Mouse (Mus musculus) monocyte, adult 2 months (primary cell): ENCODE results near the gene Ucp2.
A peak's percentile ranks its signal among the peaks of the same experiment; 100 is the strongest.

Experiments used
- DNase-seq, 2 experiments: peaks; one replicate each; pipeline ENCODE4 v3.0.0; 2022; ENCODE audit warnings: low spot score in 2 of 2, low read depth in 1 of 2

Gene Ucp2

DNA sequence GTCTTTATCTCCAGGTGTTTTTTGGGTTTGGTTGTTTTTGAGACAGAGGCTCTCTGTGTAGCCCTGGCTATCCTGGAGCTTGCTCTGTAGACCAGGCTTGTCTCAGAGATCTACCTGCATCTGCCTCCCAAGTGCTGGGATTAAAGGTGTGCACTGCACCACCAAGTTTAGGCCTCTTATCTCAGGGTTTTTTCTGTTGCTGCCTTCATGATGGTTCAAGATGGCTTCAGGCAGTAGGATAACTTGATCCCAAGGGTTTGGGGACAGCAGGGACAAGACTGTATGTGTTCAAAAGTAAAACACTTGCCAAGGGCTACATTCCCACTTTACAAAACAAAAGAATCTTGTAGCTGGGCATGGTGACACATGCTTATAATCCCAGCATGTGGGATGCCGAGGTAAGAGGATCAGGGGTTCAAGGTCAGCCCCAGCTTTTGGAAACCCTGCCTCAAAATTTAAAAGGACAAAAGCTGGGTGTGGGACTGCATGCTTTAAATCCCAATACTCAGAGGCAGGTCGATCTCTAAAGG lies 8.8 kb downstream of the Ucp2 start:
- no peak for DNase-seq

DNA sequence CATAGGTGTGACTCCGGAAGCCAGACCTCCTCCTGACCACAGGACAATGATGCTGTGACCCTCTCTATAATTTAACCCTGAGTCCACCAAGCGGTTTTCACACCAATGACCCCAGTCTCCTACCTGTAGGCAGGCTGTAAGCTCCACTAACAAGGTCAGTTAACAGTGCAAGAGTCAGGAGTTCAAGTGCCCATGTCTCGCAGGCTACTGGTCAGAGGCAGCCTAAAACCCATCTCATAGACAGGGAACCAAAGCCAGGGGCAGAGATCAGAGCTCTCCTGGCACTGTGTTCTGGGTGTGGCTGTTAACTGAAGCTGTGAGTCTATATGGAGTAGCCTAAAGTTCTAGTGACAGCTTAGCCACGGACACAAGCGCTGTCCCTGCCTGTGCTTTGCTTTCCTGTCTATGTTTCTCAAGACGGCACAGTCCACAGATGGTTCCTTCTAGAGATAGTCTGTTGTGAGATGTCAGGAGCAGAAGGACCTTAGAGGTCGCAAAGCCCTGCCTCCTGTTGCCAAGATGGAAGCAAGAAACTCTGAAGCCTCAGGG lies 9.3 kb downstream of the Ucp2 start:
- DNase-seq: no peak

DNA sequence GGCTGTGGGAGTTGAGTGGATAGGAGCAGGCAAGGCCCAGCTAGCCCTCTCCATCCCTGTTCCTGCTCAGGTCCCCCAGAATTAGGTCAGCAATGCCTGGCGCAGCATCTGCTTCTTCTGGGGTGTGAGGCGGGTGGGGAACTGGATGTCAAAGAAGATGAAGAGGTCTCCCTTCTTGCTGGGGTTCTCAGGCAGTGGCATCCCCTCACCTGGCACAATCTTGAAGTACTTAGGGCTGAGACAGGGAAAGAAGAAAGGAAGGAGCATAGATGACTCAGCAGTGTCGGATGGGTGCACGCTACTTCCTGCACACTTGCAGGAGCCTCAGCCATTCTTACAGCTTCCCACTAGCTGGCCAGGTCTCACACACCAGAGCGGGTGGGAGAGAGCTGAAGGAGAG lies 9.9 kb downstream of the Ucp2 start:
- no peak for DNase-seq

DNA sequence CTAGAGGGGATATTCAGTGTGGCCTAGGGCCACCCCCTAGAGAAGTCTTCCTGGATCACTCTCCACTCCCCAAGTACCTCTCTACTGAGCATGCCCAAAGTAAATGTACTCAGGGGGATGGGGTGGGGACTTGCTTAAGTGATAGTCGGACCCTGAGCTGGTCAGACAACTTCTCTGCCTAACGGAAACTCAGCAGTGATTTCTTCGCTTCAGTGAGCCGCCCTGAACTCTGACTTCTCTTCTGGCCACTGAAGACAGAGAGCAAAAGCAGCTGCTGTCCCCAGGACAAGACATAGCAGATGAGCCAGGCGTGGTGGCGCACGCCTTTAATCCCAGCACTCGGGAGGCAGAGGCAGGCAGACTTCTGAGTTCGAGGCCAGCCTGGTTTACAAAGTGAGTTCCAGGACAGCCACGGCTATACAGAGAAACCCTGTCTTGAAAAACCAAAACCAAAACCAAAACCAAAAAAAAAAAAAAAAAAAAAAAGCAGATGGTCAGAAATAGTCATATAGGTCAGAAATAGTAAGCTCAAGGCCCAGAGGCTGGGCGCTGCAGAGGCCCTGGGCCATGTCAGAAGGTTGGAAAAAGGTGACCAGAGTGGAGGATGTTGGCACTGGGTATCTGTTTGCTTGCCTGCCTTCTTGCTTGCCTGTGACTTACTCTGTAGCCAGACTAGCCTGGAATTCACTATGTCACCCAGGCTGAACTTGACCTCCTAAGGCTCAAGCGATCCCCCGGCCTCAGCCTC lies 11.8 kb downstream of the Ucp2 start:
- DNase-seq: no peak

DNA sequence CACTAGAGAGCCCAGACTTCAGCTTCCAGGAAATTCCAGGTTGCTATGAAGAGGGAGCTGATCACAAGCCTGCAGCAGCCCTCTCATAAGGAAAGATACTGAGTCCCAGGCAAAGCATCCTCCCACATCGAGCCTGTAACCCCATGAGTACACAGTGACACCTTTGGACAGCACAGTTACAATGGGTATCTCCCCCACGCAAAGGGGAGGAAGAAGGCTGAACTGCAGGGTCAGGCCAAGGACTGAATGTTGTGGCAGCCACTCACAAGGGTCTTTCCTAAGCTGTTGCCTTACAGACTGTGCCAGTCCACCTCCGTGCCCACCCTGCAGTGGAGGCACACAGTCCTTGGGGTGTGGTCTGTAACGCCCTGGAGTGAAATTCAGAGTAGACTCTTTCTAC lies 13.4 kb downstream of the Ucp2 start:
- no peak for DNase-seq

DNA sequence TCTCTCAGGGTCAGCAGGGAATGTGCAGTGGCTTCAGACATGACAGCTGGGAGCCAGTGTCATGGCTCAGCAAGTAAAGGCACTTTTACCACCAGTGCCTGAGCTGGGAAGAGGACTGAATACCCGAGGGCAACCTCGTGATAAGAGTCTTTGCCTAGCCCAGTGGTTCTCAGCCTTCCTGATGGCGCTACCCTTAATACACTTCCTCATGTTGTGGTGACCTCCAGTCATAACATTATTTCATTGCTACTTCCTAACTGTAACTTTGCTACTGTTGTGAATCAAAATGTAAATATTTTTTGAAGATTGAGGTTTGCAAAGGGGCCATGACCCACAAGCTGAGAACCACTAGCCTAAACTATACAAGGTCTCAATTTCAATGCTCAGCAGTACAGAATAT lies 15.5 kb downstream of the Ucp2 start:
- DNase-seq: no peak

DNA sequence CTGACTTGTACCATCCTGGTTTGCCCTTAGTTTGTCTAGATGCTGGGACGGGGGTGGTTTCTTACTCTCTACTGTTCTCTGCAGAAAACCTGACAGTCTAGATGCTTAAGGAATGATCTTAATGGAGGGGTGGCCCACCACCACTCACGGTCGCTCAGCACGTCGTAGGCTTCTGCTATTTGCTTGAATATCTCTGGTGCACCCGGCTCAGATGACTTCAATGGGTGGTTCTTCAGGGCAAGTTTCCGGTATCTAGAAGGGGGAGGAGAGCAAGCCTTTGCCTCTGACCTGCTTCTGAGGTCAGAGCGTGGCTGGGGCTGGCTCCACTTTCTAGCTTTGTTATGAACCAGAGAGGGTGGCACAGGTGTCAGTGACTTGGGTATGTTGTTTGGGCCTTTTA lies 18.5 kb downstream of the Ucp2 start:
- DNase-seq: no peak

DNA sequence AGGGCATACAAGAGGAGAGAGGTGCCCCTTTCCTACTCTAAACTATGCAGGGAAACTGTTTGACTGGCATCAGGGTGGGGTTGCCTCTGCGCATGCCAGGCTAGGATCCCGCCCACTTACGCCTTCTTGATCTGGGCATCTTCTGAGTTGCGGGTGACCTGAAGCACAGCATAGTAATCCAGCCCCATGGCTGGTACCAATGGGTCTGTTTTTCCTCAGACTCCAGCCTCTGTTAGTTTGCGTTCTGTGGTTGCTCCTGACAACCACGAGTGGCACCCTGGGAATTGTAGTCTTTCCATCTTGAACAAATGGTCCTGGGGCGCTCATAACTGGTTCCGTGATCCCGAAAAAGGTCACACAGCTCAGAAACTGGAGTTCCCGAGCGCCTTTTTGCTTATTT lies 21.4 kb downstream of the Ucp2 start, which contains the start of gene Dnajb13:
Gene Dnajb13, minus strand, starts transcription at position 388 of the 400 bp plus-strand sequence.
- no peak for DNase-seq

DNA sequence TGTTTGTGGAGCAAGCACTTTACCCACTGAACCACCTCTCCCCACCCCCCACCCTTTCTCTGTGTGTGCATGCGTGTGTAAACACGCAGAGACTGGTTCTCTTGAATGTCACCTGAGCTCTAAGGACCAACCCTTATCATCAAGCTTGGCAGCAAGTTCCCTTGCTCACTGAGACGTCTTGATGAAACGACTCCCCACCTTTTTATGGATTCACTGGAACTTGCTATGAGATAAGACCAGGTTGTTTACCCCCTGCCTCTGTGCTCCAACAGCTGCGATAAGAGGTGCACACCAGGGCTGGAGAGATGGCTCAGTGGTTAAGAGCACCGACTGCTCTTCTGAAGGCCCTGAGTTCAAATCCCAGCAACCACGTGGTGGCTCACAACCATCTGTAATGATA lies 27.1 kb downstream of the Ucp2 start:
- no peak for DNase-seq

DNA sequence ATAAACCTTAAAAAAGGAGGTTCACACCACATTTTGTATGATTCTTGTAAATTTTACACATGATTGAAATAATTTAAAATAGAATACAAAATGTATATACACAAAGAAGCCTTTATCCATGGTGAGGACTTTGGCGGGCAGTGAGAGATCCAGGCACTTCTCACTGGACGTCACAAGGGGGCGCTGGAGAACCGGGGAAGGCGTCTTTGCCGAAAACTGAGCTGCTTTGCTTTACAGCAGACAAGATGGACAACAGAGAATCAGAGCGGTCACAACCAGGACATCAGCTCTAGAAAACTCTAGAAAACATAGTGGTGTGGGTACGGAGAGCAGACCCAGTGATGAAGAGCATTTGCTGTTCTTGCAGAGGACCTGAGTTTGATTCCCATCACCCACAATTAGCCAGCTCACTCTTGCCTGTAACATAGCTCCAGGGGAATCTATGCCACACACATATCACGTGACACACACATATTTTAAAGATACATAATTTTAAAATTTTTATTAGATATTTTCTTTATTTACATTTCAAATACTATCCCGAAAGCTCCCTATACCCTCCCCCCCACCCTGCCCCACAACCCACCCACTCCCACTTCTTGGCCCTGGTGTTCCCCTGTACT lies 27.6 kb downstream of the Ucp2 start:
- DNase-seq: peak in 1 of 2 experiments; percentile 77

DNA sequence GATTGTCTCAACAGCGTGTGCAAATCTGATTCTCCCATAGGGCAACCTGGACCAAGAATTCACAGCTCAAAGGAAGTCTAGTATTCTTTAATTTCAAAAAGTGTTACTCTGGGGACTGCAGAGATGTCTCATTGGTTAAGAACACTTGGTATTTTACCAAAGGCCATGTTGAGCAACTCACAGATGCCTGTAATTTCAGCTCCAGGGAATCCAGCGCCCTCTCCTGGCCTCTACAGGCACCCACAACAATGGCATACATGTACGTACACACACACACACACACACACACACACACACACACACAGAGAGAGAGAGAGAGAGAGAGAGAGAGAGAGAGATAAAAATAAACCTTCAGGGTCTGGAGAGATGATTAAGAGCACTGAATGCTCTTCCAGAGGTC lies 29.1 kb downstream of the Ucp2 start:
- DNase-seq: no peak

DNA sequence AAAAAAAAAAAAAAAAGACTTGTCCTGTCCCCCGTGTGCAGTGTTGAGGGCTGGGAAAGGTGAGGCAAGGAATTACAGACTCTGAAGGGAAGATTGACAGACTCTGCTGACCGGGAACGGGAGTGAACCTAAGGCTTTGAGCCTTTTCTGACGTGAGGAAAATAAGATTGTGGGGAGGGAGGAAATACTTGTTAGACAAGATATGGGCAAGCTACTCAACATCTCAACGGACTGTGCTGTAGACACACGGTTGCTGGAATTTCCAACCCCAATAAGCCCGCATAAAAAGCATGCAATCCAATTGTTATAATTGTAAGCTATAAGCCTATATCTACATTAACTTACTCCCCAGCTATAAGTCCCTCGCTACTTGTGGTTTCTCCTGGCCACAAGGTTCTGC lies 31.5 kb downstream of the Ucp2 start:
- no peak for DNase-seq

DNA sequence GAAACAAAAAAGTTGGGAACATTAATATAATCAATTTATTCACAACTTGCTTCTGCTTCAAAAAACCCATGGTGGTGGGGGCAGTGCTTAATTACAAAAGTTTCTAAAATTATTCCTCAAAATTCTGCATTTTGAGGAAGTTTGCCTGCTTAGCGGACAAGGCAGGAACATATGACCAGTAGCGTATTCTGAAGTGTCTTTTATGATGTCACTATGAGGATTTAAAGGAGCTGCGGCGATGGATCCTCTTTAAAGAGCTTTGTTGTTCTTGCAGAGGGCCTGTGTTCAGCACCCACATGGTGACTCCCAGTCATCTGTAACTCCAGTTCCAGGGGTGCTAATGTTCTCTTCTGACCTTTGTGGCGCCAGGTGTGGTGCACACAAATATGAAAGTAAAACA lies 37.6 kb downstream of the Ucp2 start:
- no peak for DNase-seq

DNA sequence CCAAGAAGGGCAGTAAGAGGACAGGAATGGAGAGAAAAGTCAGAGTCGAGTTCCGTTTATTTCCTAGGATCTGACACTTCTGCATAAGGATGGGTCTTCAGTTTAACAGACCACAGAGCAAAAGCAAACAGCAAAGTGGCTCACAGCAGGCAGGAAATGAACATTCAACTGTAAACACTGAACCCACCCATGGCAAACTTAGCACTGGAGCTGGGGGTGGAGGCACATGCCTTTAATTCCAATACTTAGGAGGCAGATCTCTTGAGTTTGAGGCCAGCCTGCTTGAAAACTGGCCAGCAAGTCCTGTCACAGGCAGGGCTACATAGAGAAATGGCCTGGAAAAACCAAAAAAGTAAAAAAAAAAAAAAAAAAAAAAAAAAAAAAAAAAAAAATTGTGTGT lies 40.4 kb downstream of the Ucp2 start:
- DNase-seq: no peak

DNA sequence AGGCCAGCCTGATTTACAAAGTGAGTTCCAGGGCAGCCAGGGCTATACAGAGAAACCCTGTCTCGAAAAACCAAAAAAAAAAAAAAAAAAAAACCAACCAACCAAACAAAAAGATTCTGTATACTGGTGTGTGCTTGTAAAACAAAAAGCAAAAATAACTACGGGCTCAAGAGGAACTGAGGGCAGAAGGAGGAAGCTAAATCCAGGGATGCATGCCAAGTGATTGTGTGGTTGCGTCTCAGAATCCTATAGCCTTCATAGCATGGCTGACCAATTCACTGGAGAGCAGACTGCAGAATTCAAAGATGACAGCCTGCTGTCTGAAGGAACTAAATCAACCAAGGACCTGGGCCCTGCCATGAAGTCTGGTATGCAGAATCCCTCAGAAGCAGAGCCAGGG lies 41.1 kb downstream of the Ucp2 start:
- DNase-seq: no peak

DNA sequence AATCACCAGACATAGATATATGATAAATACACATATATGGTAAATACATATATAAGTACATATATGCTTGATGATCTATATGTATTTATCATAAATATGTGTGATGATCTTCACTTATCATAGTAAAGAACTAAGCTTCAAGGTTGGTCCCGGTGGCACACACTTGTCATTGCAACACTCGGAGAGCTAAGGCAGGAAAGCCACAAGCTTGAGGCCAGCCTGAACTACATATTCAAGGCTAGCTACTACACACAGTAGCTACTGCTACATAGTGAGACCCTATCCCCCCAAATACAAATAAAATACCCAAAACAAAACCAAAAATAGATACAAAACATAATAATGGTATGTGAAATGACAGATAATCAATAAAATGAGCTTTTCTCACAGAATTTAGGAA lies 42.7 kb downstream of the Ucp2 start:
- no peak for DNase-seq

DNA sequence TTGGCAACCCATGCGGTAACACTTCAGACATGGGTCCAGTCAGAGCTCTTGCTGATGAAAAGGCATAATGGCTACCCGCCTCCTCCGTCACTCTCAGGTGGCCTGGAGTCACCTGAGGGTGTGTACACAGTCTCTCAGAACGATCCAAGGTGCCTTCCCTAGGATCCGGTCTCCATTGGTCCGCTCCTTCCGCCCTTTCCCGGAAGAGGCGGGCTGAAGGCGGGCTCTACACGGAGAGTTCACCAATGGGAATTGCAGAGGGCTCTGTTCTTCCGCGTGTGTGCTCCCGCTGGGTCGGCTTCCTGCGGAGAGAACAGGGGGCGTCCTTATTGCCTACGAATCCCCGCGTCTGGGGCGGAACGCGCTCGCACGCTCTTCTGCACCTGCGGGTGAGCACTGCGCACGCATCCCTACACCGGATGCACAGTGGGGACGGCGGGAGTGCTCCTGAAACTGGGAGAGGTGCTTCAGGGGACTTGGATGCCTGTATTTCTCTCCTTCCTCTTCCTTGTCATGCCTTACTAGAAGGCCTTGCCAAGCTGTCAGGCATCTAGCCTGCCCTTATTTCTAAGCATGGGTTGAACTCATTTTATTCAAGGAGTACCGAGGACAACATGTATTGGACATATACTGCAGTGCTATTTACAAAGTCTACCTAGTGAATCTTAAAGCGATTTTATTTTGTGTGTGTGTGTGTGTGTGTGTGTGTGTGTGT lies 43.8 kb downstream of the Ucp2 start, which contains the start of gene Coa4:
Gene Coa4, plus strand, starts transcription at position 268 of the 715 bp plus-strand sequence.
- DNase-seq: peak; percentile 51 to 60

DNA sequence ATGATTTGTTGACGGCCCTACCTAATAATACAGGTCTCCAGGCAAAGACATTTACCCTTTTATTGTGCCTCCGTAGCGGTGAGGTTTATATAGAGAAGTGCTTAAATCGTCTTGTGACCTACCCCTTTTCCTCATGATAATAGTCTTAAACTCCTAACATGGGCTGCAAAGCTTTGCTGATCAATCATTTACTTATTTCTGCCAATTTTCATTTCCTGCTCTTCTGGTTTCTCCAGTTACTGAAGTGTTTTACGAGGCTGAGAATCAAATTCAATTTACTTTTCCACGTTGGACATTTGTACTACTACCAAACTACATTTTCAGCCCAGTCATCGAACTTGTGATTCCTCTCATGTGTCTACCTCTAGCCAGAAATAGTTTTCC lies 44.4 kb downstream of the Ucp2 start:
- DNase-seq: no peak

DNA sequence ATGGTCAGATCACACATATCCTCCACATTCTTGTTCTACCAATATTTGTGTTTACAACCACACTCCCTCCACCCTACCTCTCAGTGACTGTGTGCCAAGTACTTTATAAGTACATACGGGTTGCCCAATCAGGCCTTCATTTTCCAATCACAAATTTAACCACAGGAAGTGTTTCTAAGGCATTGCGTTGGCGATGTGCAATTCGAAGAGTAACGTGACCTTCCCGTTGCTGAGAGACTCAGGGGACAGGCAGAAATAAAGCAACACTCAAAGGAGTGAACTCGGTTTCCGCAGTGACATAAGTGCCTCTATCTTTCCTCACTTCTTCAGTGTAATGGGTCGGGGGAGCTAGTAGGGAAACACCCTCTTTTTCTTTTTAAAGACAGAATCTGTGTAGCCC lies 46.4 kb downstream of the Ucp2 start:
- DNase-seq: peak; percentile 20 to 26

DNA sequence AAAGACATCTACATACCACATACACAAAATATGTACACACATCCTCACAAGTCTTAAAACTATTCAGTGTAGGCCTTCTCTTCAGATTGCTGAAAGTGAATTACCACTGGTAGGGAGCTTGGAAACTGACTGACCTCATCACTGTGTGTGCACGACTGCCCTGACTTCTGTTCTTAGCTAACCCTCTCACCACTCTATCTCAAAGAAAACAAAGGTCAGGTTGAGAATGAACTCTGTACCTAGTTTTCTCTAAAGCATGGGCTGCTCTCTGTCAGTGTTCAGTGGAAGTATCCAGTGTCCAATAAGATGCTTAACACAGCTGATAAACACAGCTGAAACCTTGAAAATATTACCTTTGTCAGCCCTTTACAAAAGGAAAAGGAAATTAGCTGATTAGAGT lies 51.3 kb downstream of the Ucp2 start:
- no peak for DNase-seq

DNA sequence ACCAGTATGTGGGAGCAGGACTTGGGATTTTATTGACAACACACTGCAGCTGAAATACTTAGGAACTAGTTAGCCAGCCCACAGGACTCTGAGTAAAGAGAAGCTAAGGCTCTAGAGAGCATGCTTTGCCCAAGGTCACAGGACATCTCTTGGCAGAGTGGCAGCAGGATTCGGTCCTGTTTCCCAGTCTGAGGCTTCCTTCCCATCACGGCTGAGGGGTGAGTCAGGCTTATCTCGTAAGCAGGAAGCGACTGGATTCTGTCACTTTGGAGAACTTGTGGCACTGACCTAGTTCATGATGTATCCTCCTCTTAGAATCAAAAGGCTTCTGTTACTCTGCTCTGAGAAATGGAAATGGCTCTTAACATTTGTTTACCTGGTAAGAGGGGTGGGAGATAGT lies 54.5 kb downstream of the Ucp2 start:
- no peak for DNase-seq

DNA sequence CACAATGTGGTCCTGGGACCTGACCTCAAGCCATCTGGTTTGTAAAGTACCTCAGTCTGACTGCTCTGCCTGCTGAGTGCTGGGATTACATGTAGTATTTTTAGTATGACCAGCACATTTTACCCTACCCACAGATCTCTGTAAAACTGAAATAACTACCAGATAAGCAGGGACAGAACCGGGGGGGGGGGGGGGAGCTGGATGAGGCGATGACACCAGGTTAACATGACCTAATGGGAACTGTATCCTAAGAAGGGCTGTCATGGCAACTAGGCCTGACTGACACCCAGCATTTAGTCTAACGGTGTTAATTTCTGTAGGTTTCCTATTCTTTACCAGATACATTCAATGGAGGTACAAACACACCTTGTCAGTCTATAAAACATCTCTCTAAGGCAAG lies 56.7 kb downstream of the Ucp2 start:
- DNase-seq: no peak
